Mouse (Mus musculus) left cerebral cortex, adult 2 months (tissue): ENCODE results near the gene Fndc1. TPM values are rescaled to one million over a fixed set of nuclear protein-coding genes. Genes with fewer than 3 reads are reported as not detected.
A peak's percentile ranks its signal among the peaks of the same experiment; 100 is the strongest.

Experiments
- DNase-seq, 2 experiments: peaks; one replicate each; pipeline ENCODE4 v3.0.0; 2021 to 2022; ENCODE audit warnings: low spot score in 2 of 2, mixed read lengths in 1 of 2; ENCODE audit errors: extremely low spot score in 1 of 2
- H3K27ac ChIP-seq: fragments of 200-600 bp; 2 replicates; pipeline ENCODE4 v1.8.1; 2022
- H3K4me3 ChIP-seq: fragments of 200-600 bp; 2 replicates; pipeline ENCODE4 v1.8.1; 2022
- CTCF ChIP-seq: fragments of 200-600 bp; IDR thresholded peaks from 2 replicates; pipeline ENCODE4 v1.8.1; 2022; ENCODE audit warnings: antibody characterized with exemption, mild to moderate bottlenecking, moderate library complexity
- intact Hi-C: fragments of 180-260 bp; cut with DNase I; formaldehyde crosslinking; loops from one replicate; pipeline ENCODE4 v1.15.1; 2025
- total RNA-seq, 2 experiments: library from RNA; stranded (reverse); gene quantifications; 2 replicates each; pipeline ENCODE4 v1.2.3; 2021

The Fndc1 gene
- total RNA-seq, 2 experiments from 2014 or later, result 5.6 to 6.6 TPM

- Histone ChIP-seq H3K4me3 (no peak overlapping the region), H3K27ac (no peak overlapping the region)
- no peak for TF ChIP-seq CTCF
- no peak for DNase-seq
- intact Hi-C loops, result no loop called here
Measured at GRCm38 (mm10) chr17:7860845-7861360, 33.8 kb upstream of the Fndc1 start.

DNA sequence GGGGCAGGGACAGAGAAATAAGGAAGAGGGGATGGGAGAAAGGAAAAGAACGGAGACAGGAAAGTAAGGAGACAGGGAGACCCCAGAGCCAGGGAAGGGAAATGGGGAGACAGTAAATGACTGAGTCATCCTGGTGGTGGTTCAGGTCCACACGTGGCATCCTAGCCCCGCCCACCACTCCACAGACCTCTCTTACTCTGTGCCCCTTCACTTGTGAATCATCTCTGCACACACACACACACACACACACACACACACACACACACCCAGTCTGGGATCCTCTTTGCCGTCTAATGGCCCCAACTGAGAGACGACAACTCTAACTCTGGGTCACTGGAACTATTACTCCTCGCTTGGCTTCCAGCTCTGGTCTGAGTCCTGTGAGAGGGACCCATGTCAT, 30.6 kb upstream of the Fndc1 start:
- no peak for TF ChIP-seq CTCF
- no peak for DNase-seq
- intact Hi-C loops, result no loop called here
- H3K27ac ChIP-seq, result no peak overlapping the region
- no peak overlapping the region for H3K4me3 ChIP-seq

- H3K4me3 ChIP-seq, result no peak overlapping the region
- DNase-seq, result no peak
- H3K27ac ChIP-seq, result no peak overlapping the region
- no peak for TF ChIP-seq CTCF
- intact Hi-C loops, result no loop called here
Measured at GRCm38 (mm10) chr17:7855851-7856250, 28.7 kb upstream of the Fndc1 start.

DNA sequence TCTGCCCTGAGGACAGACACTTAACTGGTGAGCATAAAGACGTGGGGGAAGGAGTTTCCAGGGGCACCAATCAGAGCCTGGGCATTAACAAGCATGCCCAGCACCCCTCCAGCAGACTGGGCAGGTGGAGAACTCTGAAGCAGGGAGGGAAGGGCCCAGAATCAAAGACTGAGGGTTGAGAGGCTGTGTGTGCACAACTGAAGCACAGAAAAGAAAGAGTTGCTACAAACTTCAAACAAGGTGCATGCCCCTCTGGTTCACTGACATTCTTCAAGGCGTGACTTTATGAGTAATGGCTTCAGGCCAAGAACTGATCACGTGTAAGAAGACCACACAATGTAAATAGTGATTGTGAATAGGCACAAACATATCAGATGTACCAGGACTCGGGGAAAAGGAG, 24.9 kb upstream of the Fndc1 start:
- H3K27ac ChIP-seq, result no peak overlapping the region
- no peak for TF ChIP-seq CTCF
- no peak overlapping the region for H3K4me3 ChIP-seq
- intact Hi-C loops, result no loop called here
- DNase-seq, result no peak

DNA sequence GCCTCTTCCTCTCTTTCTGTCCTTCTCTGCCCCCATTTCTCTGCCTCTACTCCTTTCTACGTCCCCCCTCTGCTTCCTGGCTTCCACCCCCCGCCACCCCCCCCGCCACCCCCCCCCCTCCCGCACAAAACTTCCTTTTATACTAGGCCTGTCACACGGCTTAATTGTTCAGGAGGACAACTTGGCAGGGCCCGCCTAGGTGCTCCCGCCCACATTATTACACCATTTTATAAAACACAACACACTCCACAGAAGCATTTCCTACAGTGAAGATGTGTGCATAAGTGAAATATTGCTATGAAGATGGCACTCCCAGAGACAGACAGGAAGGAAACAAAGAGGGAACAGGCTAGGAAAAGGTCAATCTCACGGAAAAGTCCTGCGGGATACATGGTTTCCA, 24.4 kb upstream of the Fndc1 start:
- intact Hi-C loops, result no loop called here
- H3K4me3 ChIP-seq, result no peak overlapping the region
- no peak for TF ChIP-seq CTCF

DNA sequence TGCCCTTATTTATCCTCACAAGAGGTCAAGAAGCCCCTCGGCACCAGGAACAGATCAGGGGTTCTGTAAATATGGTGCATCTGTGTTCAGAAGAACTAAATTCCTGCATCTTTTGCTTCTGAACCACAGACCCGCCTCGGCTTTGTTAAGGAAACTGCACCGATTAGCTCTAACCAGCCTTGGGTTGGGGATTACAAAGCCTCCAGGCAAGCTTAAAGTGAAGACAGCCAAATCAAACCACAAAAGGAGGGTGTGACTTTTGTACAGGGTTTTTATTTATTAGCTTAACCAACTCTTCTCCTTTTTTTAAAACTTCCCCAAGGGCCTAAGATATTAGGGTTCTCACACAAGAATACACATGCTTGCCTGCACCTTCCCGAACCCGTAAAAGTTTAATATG, 23.1 kb upstream of the Fndc1 start:
- no peak for TF ChIP-seq CTCF
- no peak overlapping the region for H3K27ac ChIP-seq
- intact Hi-C loops, result no loop called here

More for the DNA sequence above, 24.4 kb upstream of the Fndc1 start:
- no peak for DNase-seq
- H3K27ac ChIP-seq, result no peak overlapping the region

DNA sequence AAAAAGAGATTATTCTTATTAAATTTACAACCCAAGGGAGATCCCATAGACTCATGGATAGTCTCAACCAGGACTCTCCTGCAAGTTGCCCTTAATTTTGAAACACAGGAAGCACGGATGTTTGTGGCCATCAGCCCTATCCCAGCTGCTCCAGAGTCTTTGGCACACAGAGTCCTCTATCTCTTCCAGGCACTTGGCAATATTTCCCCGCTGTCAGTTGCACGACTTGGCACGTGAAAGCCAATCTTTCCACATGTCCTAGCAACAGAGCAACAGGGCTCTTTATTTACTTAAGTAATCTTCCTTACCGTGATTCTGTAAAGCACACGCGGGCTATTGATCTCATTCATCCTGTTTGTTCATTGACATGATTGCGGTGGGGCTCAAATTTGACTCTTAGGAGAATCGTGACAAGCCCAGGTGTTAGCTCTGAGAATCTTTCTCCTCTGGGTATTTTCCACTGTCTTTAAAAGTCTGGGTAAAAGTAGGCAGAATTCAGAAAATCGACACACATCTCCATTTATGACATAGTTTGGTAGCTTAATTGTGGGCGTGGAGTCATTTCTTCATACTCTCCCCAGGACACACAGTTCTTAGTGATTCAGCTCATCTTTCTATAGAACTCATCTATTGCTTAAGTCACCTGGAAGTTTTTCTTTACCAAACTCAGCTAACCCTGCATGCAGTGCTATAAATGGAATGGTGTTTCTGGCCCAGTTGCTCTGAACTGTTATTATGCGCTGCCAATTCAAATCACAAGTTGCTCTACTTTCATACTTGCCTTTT, 13.6 kb upstream of the Fndc1 start:
- no peak for DNase-seq
- intact Hi-C loops, result no loop called here
- no peak overlapping the region for H3K4me3 ChIP-seq
- no peak for TF ChIP-seq CTCF
- no peak overlapping the region for H3K27ac ChIP-seq

More for the DNA sequence above, 23.1 kb upstream of the Fndc1 start:
- no peak for DNase-seq
- no peak overlapping the region for H3K4me3 ChIP-seq

GRCm38 (mm10) chr17:7827586-7827985, 484 bp upstream of the Fndc1 start:
- intact Hi-C loops, result no loop called here

DNA sequence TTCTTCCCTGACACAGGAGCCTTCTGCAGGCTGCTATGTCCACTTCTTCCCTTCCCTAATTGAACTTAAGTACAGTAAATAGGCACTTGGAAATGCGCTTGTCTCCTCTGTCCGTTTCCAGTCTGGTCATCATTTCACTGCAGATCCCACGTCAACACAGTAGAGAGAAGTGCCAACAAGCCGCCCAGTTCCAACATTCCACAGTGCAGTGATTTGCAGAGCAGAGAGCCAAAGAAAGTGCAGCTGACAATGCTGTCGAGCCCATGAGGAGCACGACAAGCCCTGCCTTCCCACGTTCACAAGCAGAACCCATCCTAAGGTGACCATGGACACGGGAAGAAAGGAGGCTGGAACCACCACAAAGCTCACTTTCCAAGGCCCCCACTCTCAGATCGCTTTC, 1.7 kb downstream of the Fndc1 start:
- H3K27ac ChIP-seq, result no peak overlapping the region
- TF ChIP-seq CTCF, result no peak
- no peak overlapping the region for H3K4me3 ChIP-seq
- no peak for DNase-seq
- intact Hi-C loops, result no loop called here

More at GRCm38 (mm10) chr17:7827586-7827985, 484 bp upstream of the Fndc1 start:
- Histone ChIP-seq H3K4me3 (peak overlapping the region; percentile 49), H3K27ac (no peak overlapping the region)
- no peak for TF ChIP-seq CTCF
- no peak for DNase-seq

DNA sequence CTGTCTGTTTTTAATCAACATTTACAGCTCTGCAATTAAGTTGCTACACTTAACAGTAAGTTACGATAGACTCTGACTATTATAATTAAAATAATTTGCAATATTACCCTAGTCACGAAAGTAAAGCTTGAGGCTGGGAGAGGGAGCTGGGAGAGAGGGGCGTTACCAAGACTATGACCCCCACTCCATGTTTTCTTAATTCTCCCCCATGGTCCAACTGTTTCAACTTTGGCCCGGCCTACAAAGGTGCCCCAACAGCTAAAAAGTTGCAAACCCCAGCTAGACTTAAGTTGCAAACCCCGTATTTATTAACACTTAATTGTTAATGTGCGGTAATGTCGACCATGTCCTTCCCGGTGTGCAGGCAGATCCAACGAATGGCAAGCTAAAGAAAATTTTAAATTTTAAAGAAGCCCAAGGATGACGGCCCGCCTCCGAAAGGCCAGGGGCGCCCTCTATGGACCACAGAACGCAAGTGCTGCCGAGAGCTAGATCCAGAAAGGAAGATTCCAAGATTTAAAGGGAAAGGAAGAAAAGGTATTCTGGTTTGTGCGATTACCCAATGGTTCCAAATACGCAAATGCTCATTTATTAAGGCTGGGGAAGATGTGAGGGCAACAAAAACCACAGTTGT, 5.4 kb downstream of the Fndc1 start:
- peak; percentile 93 for TF ChIP-seq CTCF
- Histone ChIP-seq H3K4me3 (no peak overlapping the region), H3K27ac (no peak overlapping the region)
- intact Hi-C loops, result loop anchor here (2.0 kb wide), 1 partner anchor 377 kb away; no protein-coding TSS in a partner anchor
- DNase-seq, result peak; percentile 68 to 69

DNA sequence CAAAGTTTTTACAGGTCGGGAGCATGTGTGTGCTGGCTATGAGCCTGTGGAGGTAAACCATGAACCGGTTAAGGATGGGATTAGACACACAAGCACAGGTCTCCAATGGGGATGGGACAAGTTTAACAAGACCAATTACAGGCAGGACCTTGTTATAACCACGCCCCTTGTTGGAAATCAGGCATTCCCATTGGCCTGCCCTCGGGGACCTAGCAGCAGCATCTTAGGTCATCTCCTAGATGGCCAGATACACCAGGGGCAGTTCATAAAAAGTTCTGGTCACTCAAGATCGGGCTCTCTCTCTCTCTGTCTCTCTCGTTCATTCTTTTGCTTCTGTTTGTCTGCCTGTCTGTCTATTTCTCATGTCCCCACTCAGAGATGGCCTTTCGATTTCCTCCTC, 6.9 kb downstream of the Fndc1 start:
- Histone ChIP-seq H3K4me3 (no peak overlapping the region), H3K27ac (no peak overlapping the region)
- intact Hi-C loops, result no loop called here
- TF ChIP-seq CTCF, result no peak
- DNase-seq, result no peak

DNA sequence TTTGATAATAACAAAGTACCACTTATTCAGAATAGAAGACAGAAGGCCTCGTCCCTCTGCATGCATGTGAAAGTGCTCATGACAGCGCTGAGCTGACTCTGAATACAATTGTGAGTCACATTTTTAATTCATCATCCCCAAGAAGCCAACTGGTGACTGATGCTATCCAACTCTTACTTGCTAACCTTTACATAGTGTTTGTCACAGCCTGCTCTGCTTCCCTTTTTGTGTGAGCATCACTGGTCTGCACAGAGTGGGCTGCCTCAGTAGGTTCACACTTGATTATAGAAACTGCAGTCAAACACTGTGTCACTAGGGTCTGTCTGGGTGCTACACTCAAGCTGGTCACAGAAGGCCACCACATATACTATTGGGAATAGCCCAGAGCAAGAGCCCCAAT, 10.5 kb downstream of the Fndc1 start:
- DNase-seq, result no peak
- Histone ChIP-seq H3K4me3 (no peak overlapping the region), H3K27ac (no peak overlapping the region)
- TF ChIP-seq CTCF, result no peak
- intact Hi-C loops, result no loop called here
